ENCODE assay signal across 22 mouse cellular contexts in the genomic region with DNA sequence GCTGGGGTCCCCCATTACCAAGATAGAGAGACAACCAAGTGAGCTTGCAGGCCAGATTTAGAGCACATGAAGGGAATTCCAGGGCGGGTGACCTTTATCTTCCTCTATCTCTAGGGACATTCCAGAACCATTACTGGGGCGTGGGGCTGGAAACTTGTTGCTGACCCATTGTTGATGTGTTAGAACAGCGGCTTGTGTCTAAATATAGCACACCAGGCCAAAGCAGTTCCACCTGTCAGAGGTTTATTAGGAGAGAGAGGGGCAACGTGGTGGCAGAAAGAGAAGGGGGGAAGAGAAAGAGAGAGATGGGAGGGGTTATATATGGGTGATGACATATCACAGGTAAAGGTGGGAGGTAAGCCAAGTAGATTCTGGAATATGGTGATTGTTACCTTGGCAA. TPM values are rescaled to one million over a fixed set of nuclear protein-coding genes. Genes with fewer than 3 reads are reported as not detected.
"Had no signal": no experiment of that assay in that cellular context is flagged by ENCODE, and none has a peak within 500 bp of the region (broad histone marks: within the 10 kb centered on the region; RNA-seq: fewer than 3 reads in every experiment).

No protein-coding gene starts in this region.

- H3K9ac ChIP-seq: limb, embryonic 13.5 days; liver, embryonic 14.5 days; neural tube, embryonic 12.5 days; stomach, embryonic 15.5 days had no signal

- H3K36me3 ChIP-seq: limb, embryonic 13.5 days; midbrain, embryonic 10.5 days; neural tube, embryonic 12.5 days; stomach, embryonic 15.5 days had no signal

- H3K4me3 ChIP-seq: layer of hippocampus, adult 2 months; limb, embryonic 13.5 days; midbrain, embryonic 10.5 days; neural tube, embryonic 12.5 days; stomach, embryonic 15.5 days had no signal

- H3K9me3 ChIP-seq: limb, embryonic 13.5 days; midbrain, embryonic 10.5 days; neural tube, embryonic 12.5 days; stomach, embryonic 15.5 days had no signal

- DNase-seq: kidney, postnatal 10 days; kidney, postnatal 4 days; left cerebral cortex, postnatal 4 days; lung, adult 18-20 months; lung, postnatal 4 days; midbrain, embryonic 14.5 days; retina, postnatal 1 day; right cerebral cortex, postnatal 4 days; thymus, postnatal 36 days had no signal

- H3K4me2 ChIP-seq: limb, embryonic 13.5 days; neural tube, embryonic 12.5 days; stomach, embryonic 15.5 days had no signal

- H3K27ac ChIP-seq: layer of hippocampus, adult 2 months; limb, embryonic 13.5 days; liver, embryonic 14.5 days; midbrain, embryonic 10.5 days; neural tube, embryonic 12.5 days; stomach, embryonic 15.5 days had no signal

- H3K27me3 ChIP-seq: limb, embryonic 13.5 days; neural tube, embryonic 12.5 days; stomach, embryonic 15.5 days had no signal

- H3K4me1 ChIP-seq: limb, embryonic 13.5 days; midbrain, embryonic 10.5 days; neural tube, embryonic 12.5 days; stomach, embryonic 15.5 days had no signal

RNA-seq across cellular contexts. Expression of gene 1700029F12Rik, which starts 12.3 kb away (rescaled TPM):
- total RNA-seq: layer of hippocampus, adult 2 months; layer of hippocampus, postnatal 10 days; left cerebral cortex, postnatal 10 days; left cerebral cortex, postnatal 4 days; liver, adult 2 months; megakaryocyte, adult 5-6 weeks; neutrophil, adult 5-6 weeks had no signal
- polyA plus RNA-seq: limb, embryonic 13.5 days; liver, adult 2 months; liver, embryonic 14.5 days; lung, embryonic 16.5 days; midbrain, embryonic 10.5 days; midbrain, embryonic 14.5 days; neural tube, embryonic 12.5 days; stomach, embryonic 15.5 days had no signal

RNA-seq across cellular contexts. Expression of gene Fam169a, which starts 45.2 kb away (rescaled TPM):
- polyA plus RNA-seq: liver, adult 2 months; spleen, adult 2 months had no signal
